Mouse (Mus musculus) stomach, postnatal 0 days (tissue): Measurements from ENCODE around the gene Top2a. TPM values are rescaled to one million over a fixed set of nuclear protein-coding genes. Genes with fewer than 3 reads are reported as not detected.

ENCODE experiments used
- ATAC-seq: fragments of 200-750 bp; cut with Nextera tagmentation; 2 replicates; pipeline ENCODE4 v1.8.0; 2017; ENCODE audit not compliant: low FRiP score, low TSS enrichment
- DNase-seq: peaks from one replicate; pipeline ENCODE4 v3.0.0-alpha.2; 2016; ENCODE audit warnings: low spot score
- H3K27ac ChIP-seq: fragments of 300-500 bp; sonication (generic); replicated peaks from 2 replicates; pipeline ENCODE4 v1.5.1; 2014; ENCODE audit warnings: mild to moderate bottlenecking, control low read depth
- H3K27me3 ChIP-seq: fragments of 300-500 bp; sonication (generic); 2 replicates; pipeline ENCODE4 v1.6.1; 2014; ENCODE audit warnings: low read length; ENCODE audit not compliant: control insufficient read depth, insufficient read depth
- H3K36me3 ChIP-seq: fragments of 300-500 bp; sonication (generic); 2 replicates; pipeline ENCODE4 v1.6.1; 2014; ENCODE audit warnings: low read length, mixed read lengths; ENCODE audit not compliant: control insufficient read depth, insufficient read depth
- H3K4me1 ChIP-seq: fragments of 300-500 bp; sonication (generic); replicated peaks from 2 replicates; pipeline ENCODE4 v1.6.1; 2014; ENCODE audit warnings: antibody characterized with exemption; ENCODE audit not compliant: control insufficient read depth, insufficient read depth
- H3K4me2 ChIP-seq: fragments of 300-500 bp; sonication (generic); replicated peaks from 2 replicates; pipeline ENCODE4 v1.6.1; 2014; ENCODE audit warnings: low read depth, mild to moderate bottlenecking, control low read depth, moderate library complexity
- H3K4me3 ChIP-seq: fragments of 300-500 bp; sonication (generic); 2 replicates; pipeline ENCODE4 v1.5.1; 2014; ENCODE audit warnings: low read depth, low read length, control low read depth
- H3K9ac ChIP-seq: fragments of 300-500 bp; sonication (generic); 2 replicates; pipeline ENCODE4 v1.6.1; 2014; ENCODE audit warnings: mild to moderate bottlenecking, low read length, control low read depth, mixed read lengths
- H3K9me3 ChIP-seq: fragments of 300-500 bp; sonication (generic); 2 replicates; pipeline ENCODE4 v1.6.1; 2016; ENCODE audit warnings: low read length; ENCODE audit not compliant: control insufficient read depth
- CTCF ChIP-seq: IDR thresholded peaks from 2 replicates; pipeline ENCODE4 v1.5.1; 2016; ENCODE audit warnings: antibody characterized with exemption, low read depth, mild to moderate bottlenecking, moderate library complexity
- EP300 ChIP-seq: optimal IDR thresholded peaks from 2 replicates; pipeline ENCODE3; 2016; ENCODE audit warnings: antibody characterized with exemption
- WGBS: fragments of 180-500 bp; shearing (Covaris S2); extraction: QIAGEN DNeasy Blood & Tissue Kit; methylation state at CpG from one replicate; pipeline ENCODE4 v1.1.7; 2014; 5-methylcytosine and 5-hydroxymethylcytosine counted together
- polyA plus RNA-seq: library from polyadenylated mRNA; unstranded; fragments of >200 nt; fragmentation: Nextera tagmentation; extraction: Ambion mirVana; gene quantifications from 2 replicates; pipeline ENCODE4 v1.2.1, GENCODE M21; 2015

Gene Top2a
- polyA plus RNA-seq, 1 experiment from 2014 or later: 44.5 TPM

DNA sequence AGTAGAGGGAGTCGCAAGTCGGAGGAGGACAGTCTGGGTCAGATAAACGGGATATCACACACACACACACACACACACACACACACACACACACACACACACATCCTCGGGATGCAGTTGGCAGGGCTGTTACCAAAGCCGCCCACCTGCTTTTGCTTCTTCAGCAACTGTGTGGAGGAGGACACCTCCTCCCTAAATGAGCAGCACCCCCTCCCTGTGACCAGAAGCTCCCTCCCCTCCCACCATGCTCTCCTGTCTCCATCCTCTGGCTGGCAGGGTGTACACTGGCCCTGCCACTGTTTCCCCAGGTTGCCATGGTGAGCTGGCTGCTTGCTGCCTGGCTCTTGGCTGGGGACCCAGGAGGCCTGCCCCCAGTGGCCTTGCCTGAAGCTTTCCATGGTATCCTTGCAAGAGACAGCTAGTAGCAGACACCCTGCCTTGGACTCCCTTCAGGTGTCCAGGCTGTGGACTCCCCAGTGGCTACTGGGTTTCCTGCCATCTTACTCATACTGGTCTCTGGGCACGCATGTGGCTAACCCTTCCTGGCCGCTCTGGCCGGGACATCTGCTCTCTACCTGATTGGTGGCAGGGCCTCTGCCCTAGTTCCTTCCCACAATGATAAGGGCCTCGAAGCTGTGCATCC is 57.4 kb downstream of the Top2a start:
- Histone ChIP-seq H3K36me3 (peaks cover 9% of the 10 kb centered on the region; the same call in 1 of the 2 replicates), H3K4me2 (peak overlapping the region; percentile 99; the same call in 1 of the 2 replicates), H3K27me3 (no peaks in the 10 kb centered on the region), H3K9ac (no peak overlapping the region), H3K27ac (peak overlapping the region; percentile 35; the same call in 1 of the 2 replicates), H3K4me1 (peaks cover 37% of the 10 kb centered on the region), H3K4me3 (no peak overlapping the region), H3K9me3 (no peaks in the 10 kb centered on the region)
- no peak for ATAC-seq
- WGBS: 38% methylated on average over 9 of the region's 9 CpGs
- TF ChIP-seq CTCF (peak; percentile 56), EP300 (no peak)
- DNase-seq: peak; percentile 82

DNA sequence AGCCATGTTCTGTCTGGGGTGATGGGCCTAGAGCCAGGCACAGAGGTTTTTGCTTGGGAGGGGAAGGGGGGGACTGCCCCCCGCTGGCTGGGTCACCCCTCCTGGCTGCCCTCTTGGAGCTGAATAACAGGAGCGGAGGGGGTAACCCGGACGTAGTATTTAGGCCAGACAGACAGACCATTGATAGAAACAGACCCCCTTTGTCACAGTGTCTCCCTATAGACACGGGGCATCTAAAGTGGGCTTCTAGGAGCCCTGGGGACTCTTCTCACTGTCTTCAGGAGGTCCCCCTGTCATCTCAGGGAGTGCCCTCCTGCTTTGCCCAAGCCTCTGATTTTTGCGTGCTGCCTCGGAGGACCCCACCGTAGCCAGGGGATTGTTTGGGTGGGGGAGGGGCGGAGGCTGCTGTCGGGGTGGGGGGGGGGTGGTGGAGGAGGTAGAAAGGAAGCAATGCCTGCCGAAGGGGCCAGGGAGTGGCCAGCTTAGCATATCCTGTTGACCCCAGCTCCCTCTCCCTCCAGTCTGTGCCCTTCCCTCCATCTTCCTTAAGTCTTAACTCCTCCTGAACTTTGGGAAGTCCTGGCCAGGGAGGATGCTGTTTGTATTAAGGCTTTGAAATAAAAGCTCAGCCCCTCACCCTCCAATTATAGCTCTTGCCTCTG is 58.4 kb downstream of the Top2a start:
- 17% methylated on average over 11 of the region's 11 CpGs for WGBS
- peak overlapping the region; percentile 93 for H3K27ac ChIP-seq
- H3K36me3 ChIP-seq: peaks cover 9% of the 10 kb centered on the region; the same call in 1 of the 2 replicates
- no peaks in the 10 kb centered on the region for H3K27me3 ChIP-seq
- H3K4me2 ChIP-seq: peak overlapping the region; percentile 99
- ATAC-seq (no peak), DNase-seq (peak; percentile 27)
- peak overlapping the region; percentile 18; the same call in 1 of the 2 replicates for H3K4me3 ChIP-seq
- no peaks in the 10 kb centered on the region for H3K9me3 ChIP-seq
- no peak for TF ChIP-seq EP300
- TF ChIP-seq CTCF: no peak
- peak overlapping the region; percentile 54 for H3K9ac ChIP-seq
- peaks cover 37% of the 10 kb centered on the region for H3K4me1 ChIP-seq

DNA sequence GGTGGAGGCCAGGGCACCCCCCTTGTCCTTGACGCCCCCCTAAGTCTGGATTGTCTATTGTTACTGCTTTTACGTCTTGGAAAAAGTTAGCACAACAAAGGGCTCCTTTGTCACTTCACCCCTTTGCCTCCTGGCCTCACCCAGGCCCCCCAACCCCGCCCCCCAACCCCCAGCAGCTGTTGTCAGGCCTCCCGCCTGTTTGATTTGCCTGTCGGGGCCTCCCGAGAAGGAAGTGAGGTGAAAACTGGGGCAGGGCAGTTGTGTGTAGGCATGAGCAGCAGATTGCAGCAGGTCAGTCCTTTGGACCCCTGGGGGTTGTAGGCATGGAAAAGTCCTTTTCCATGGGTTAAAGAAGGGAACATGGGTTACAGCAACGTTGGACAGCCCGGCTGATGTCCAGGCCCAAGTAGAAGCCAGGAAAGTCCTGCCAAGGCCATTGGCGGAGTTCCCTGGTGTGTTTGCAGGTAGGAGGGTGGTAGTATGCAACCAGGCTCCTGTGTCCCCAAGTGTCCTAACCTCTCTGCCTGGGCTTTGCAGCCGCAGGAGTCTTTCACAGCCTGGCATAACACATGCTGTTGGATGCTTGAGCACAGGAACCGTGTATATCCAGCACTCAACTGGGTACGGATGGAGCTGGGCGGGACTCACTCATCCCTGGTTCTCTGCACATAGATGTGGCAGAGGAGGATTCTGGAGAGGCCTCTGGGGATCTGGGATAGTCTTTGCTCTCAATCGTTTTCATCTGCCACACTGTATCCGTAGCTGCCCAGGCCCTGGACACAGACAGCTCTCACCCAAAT is 59.2 kb downstream of the Top2a start:
- peak; percentile 81 for DNase-seq
- Histone ChIP-seq H3K36me3 (peaks cover 4% of the 10 kb centered on the region; the same call in 1 of the 2 replicates), H3K4me2 (peak overlapping the region; percentile 99), H3K4me1 (peaks cover 37% of the 10 kb centered on the region), H3K27me3 (no peaks in the 10 kb centered on the region), H3K4me3 (peak overlapping the region; percentile 70), H3K9me3 (no peaks in the 10 kb centered on the region), H3K27ac (peak overlapping the region; percentile 93), H3K9ac (peak overlapping the region; percentile 66)
- WGBS: 23% methylated on average over 15 of the region's 15 CpGs
- no peak for ATAC-seq
- TF ChIP-seq CTCF (no peak), EP300 (no peak)

DNA sequence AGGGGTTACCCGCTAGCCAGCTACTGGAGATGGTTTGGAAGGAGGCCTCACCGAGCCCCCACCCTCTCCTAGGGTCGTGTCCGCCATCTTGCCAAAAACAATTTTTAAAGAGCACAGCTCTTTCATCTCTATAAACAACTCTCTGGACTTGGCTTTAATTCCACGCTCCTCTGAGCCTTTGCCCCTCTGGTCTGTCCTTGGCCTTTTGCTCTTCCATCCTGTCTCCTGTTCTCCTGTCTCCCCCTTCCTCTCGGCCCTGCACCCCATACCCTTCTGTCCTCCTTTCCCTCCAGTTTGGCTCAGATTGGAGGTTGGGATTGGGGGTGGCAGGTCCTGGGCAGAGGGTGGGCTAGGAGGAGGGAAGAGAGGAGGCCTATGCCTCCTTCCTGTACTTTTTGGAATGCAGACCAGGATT is 59.8 kb downstream of the Top2a start:
- peak overlapping the region; percentile 66 for H3K9ac ChIP-seq
- peak overlapping the region; percentile 99 for H3K4me2 ChIP-seq
- peak overlapping the region; percentile 93 for H3K27ac ChIP-seq
- TF ChIP-seq EP300 (no peak), CTCF (no peak)
- WGBS: 9% methylated on average over 6 of the region's 6 CpGs
- H3K27me3 ChIP-seq: no peaks in the 10 kb centered on the region
- peaks cover 4% of the 10 kb centered on the region; the same call in 1 of the 2 replicates for H3K36me3 ChIP-seq
- peak overlapping the region; percentile 70 for H3K4me3 ChIP-seq
- no peaks in the 10 kb centered on the region for H3K9me3 ChIP-seq
- DNase-seq (no peak), ATAC-seq (no peak)
- H3K4me1 ChIP-seq: peaks cover 34% of the 10 kb centered on the region

DNA sequence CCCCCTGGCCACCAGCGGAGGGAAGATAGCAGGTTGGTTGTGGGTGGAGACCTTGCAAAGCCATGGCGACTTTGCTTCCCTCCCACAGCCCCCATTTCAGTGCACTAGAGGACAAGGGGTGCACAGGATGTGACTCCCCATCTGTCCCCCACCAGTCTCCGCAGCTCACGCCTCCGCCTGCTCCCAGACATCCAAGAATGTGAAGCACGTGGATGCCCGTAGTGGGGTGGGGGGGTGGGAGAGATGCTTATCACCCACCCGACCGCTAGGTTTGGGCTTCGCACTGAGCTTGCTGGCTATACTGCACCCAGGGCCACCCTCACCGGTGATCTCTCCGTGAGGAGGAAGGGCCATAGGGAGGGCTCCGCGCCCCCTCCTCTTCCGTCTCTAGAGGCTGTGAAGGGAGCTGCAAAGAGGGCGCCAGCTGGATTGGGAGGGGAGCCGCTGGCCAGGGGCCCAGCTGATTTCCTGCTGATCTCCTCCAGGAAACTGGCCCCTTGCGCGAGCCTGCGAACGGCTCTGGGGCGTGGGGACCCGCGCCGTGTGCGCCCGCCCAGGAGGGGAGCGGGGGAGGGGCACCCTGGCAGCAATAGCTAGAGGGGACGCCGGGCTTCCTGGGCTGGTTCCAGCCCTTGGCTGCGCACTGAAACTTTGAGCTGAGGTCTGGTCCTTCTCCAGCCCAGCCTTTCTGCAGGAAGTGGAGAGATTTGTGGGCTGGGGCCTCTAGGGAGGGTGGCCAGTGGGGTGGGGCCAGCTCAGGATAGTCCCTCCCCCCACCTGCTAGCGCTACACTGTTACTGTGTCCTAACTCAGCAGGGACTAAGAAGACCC is 60.6 kb downstream of the Top2a start:
- H3K9ac ChIP-seq: peak overlapping the region; percentile 66
- H3K36me3 ChIP-seq: peaks cover 4% of the 10 kb centered on the region; the same call in 1 of the 2 replicates
- H3K4me3 ChIP-seq: peak overlapping the region; percentile 70
- DNase-seq: peak; percentile 91
- H3K27me3 ChIP-seq: no peaks in the 10 kb centered on the region
- H3K4me1 ChIP-seq: peaks cover 29% of the 10 kb centered on the region
- ATAC-seq: peak; percentile 76
- H3K27ac ChIP-seq: peak overlapping the region; percentile 93
- TF ChIP-seq CTCF (peak; percentile 24), EP300 (no peak)
- H3K9me3 ChIP-seq: no peaks in the 10 kb centered on the region
- H3K4me2 ChIP-seq: peak overlapping the region; percentile 99
- 1% methylated on average over 31 of the region's 32 CpGs for WGBS
